Mouse (Mus musculus): ENCODE results near the gene Synm. TPM values are rescaled to one million over a fixed set of nuclear protein-coding genes. Genes with fewer than 3 reads are reported as not detected.

Gene Synm
- total and polyA plus RNA-seq, 2 experiments from 2014 or later, result 4.7 to 6.0 TPM

DNA sequence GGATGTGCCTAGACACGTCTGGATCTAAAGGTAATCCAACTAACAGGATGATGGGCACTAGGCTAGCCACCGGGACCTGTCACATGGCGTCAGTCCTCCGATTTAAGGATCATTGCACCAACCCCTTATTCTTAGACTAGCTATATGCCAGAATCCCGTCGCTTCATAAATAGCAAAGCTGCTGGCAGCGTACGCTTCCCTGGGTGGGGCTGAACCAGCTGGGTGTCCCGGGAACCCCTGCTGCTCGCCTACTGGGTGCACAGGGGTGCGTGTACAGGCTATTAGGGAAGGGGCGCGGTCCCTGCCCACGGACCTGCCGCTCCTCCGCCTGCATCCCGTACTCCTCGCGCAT is 1.1 kb downstream of the Synm start:
- WGBS, result 2% methylated on average over 18 of the region's 19 CpGs
- TF ChIP-seq CTCF (IDR thresholded peaks at IDR 0.05), result no peak

DNA sequence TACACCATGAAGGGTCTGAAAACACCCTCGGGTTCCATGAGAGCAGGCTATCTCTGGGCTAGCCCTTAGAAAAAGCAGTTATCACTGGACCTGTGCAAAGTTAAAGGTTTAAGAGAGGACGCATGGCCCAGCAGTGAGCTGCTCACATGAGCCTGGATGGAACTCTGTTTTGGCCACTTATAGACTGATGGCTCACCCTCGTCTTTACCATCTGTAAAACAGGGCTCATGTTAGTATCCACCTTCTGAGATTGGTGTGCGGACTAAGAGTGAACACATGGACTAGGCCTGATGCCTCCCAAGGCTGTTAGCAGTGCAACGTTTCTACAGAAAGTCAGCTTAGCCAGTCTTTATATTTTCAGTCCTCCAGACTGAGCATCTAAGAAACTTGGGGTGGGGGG is 2.9 kb downstream of the Synm start:
- TF ChIP-seq CTCF (IDR thresholded peaks at IDR 0.05), result no peak
- ATAC-seq (ENCODE audit: low FRiP score), result no peak
- Histone ChIP-seq H3K4me1 (ENCODE audit: insufficient read depth, low read length) (no peaks in the 10 kb centered on the region), H3K9ac (replicated peaks; ENCODE audit: low read length, poor library complexity, severe bottlenecking) (no peak overlapping the region), H3K4me2 (ENCODE audit: low read depth, low read length, poor library complexity, severe bottlenecking) (no peak overlapping the region), H3K36me3 (ENCODE audit: insufficient read depth, low read length) (no peaks in the 10 kb centered on the region), H3K9me3 (ENCODE audit: low read length) (no peaks in the 10 kb centered on the region), H3K27ac (ENCODE audit: low read depth, low read length) (no peak overlapping the region), H3K4me3 (ENCODE audit: low read depth, low read length) (no peak overlapping the region), H3K27me3 (ENCODE audit: insufficient read depth, low read length) (no peaks in the 10 kb centered on the region)
- 72% methylated on average over 5 of the region's 5 CpGs for WGBS
- DNase-seq (ENCODE audit: low spot score), result no peak

More for the DNA sequence above, 1.1 kb downstream of the Synm start:
- H3K27ac ChIP-seq (ENCODE audit: low read depth, low read length), result no peak overlapping the region
- peak overlapping the region; percentile 95 for H3K4me2 ChIP-seq (ENCODE audit: low read depth, low read length, poor library complexity, severe bottlenecking)
- no peaks in the 10 kb centered on the region for H3K9me3 ChIP-seq (ENCODE audit: low read length)
- H3K36me3 ChIP-seq (ENCODE audit: insufficient read depth, low read length), result no peaks in the 10 kb centered on the region
- H3K9ac ChIP-seq (replicated peaks; ENCODE audit: low read length, poor library complexity, severe bottlenecking), result peak overlapping the region; percentile 57
- H3K4me3 ChIP-seq (ENCODE audit: low read depth, low read length), result peak overlapping the region; percentile 65
- DNase-seq (ENCODE audit: low spot score) (no peak), ATAC-seq (ENCODE audit: low FRiP score) (no peak)
- no peaks in the 10 kb centered on the region for H3K4me1 ChIP-seq (ENCODE audit: insufficient read depth, low read length)
- no peaks in the 10 kb centered on the region for H3K27me3 ChIP-seq (ENCODE audit: insufficient read depth, low read length)

DNA sequence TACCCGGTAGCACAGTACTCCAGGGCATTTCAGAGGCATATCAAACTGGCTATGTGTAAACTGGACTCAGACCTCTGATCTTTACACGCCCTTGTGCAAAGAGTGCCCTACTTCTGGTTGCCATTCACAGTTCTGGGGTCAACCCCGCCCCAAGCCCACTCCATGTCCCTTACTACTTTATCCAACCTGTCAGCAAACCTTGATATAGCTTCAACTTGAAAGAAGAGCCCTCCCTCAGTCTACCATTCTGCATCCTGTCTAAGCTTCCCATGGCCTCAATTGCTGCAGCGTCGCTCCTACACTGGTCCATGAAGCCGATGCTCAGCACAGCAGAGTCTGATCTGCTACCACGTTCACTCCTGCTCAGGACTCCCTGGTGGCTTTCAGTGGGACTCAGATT is 4.2 kb downstream of the Synm start:
- 87% methylated on average over 7 of the region's 7 CpGs for whole genome bisulfite sequencing
- Histone ChIP-seq H3K27me3 (ENCODE audit: insufficient read depth, low read length) (no peaks in the 10 kb centered on the region), H3K27ac (ENCODE audit: low read depth, low read length) (no peak overlapping the region), H3K9me3 (ENCODE audit: low read length) (no peaks in the 10 kb centered on the region), H3K4me3 (ENCODE audit: low read depth, low read length) (no peak overlapping the region), H3K4me2 (ENCODE audit: low read depth, low read length, poor library complexity, severe bottlenecking) (no peak overlapping the region), H3K36me3 (ENCODE audit: insufficient read depth, low read length) (no peaks in the 10 kb centered on the region), H3K4me1 (ENCODE audit: insufficient read depth, low read length) (no peaks in the 10 kb centered on the region), H3K9ac (replicated peaks; ENCODE audit: low read length, poor library complexity, severe bottlenecking) (no peak overlapping the region)
- no peak for DNase-seq (ENCODE audit: low spot score)
- ATAC-seq (ENCODE audit: low FRiP score), result no peak
- TF ChIP-seq CTCF (IDR thresholded peaks at IDR 0.05), result no peak

DNA sequence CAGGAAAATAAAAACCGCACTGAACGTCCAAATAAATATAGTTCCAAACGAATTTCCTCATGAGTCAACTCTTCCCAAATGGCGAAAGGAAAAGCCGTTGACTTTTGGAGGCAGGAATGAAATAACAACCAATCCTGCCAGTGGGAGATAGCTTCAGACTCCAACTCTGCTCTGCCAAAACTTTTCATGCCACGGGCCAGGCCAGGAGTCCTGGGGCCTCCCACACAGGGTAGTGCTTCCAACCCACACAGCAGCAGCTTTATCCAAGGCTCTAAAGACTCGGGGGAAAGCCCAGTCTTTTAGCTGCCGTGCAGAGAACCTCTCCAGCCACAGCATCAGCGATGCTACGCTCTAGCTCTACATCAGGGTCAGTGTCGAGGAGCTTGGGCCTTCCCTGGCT is 4.9 kb downstream of the Synm start:
- no peak for TF ChIP-seq CTCF (IDR thresholded peaks at IDR 0.05)
- Histone ChIP-seq H3K27me3 (ENCODE audit: insufficient read depth, low read length) (no peaks in the 10 kb centered on the region), H3K9me3 (ENCODE audit: low read length) (no peaks in the 10 kb centered on the region), H3K4me2 (ENCODE audit: low read depth, low read length, poor library complexity, severe bottlenecking) (no peak overlapping the region), H3K4me3 (ENCODE audit: low read depth, low read length) (no peak overlapping the region), H3K9ac (replicated peaks; ENCODE audit: low read length, poor library complexity, severe bottlenecking) (no peak overlapping the region), H3K36me3 (ENCODE audit: insufficient read depth, low read length) (no peaks in the 10 kb centered on the region), H3K27ac (ENCODE audit: low read depth, low read length) (no peak overlapping the region), H3K4me1 (ENCODE audit: insufficient read depth, low read length) (no peaks in the 10 kb centered on the region)
- DNase-seq (ENCODE audit: low spot score) (no peak), ATAC-seq (ENCODE audit: low FRiP score) (no peak)
- WGBS, result 69% methylated on average over 11 of the region's 11 CpGs

DNA sequence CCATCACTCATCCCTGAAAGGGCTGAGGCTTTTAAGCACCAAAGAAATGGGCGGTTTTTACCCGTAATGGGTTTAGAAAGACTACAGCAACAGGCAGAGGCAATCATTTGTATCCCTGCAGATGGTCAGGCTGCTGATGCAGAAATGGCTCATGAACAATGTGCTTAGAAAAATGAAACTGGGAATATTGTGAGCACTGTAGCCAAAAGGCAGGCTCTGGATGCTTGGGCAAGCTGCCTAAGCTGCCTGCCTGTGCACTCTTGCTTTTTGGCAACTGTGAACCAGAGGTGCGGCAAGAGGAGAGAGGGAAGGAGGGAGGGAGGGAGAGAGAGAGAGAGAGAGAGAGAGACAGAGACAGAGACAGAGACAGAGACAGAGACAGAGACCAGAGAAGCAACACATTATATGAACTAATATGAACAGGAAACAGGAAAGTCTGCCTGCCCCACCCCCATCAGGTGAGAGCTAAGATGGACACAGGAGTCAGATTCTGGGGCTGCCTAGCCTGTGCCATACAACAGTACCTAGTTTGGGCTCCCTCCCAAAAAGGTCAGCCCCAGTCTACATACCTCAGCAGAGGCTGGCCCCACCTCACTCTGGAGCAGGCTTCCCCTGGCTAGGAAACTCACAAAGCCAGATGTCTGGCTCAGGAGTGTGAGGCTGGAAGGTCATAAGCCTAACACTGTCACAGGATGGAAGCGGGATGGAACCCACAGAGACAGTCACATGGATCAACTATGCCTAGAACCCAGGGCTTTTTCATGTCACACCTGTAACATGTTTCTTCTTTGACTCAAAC is 9.9 kb downstream of the Synm start:
- Histone ChIP-seq H3K9ac (replicated peaks; ENCODE audit: low read length, poor library complexity, severe bottlenecking) (no peak overlapping the region), H3K4me3 (ENCODE audit: low read depth, low read length) (no peak overlapping the region), H3K27me3 (ENCODE audit: insufficient read depth, low read length) (no peaks in the 10 kb centered on the region), H3K27ac (ENCODE audit: low read depth, low read length) (no peak overlapping the region), H3K9me3 (ENCODE audit: low read length) (no peaks in the 10 kb centered on the region), H3K4me2 (ENCODE audit: low read depth, low read length, poor library complexity, severe bottlenecking) (no peak overlapping the region), H3K36me3 (ENCODE audit: insufficient read depth, low read length) (no peaks in the 10 kb centered on the region), H3K4me1 (ENCODE audit: insufficient read depth, low read length) (no peaks in the 10 kb centered on the region)
- 72% methylated on average over 4 of the region's 4 CpGs for WGBS
- ATAC-seq (ENCODE audit: low FRiP score), result no peak
- DNase-seq (ENCODE audit: low spot score), result peak; percentile 23
- no peak for TF ChIP-seq CTCF (IDR thresholded peaks at IDR 0.05)

DNA sequence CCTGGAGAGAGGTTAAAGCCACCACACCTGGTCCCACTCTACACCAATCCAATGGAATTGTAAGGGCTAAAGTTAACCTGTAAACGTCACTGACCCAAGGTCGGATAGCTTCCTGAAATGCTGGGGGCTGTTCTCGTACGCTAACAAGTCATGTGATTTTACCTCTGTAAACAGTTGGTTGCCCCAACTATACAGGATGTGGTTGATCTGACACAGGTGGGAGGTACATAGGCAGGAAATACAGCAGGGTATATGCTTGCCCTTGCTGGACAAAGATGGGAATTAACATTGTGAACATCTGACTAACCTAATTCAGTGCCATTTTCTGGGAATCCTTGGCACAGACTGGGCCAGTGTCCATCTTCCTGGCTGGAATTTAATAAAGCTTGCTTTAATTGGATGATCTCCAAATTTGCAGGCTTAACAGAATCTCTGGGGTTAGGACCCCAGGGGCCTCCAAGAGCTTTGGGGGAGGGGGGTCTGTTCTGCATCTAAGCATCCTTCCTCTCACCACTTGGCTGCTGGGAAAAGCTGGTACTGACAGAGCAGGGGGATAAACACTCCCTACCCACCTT is 11.7 kb downstream of the Synm start:
- Histone ChIP-seq H3K36me3 (ENCODE audit: insufficient read depth, low read length) (no peaks in the 10 kb centered on the region), H3K4me2 (ENCODE audit: low read depth, low read length, poor library complexity, severe bottlenecking) (no peak overlapping the region), H3K9ac (replicated peaks; ENCODE audit: low read length, poor library complexity, severe bottlenecking) (no peak overlapping the region), H3K27me3 (ENCODE audit: insufficient read depth, low read length) (no peaks in the 10 kb centered on the region), H3K27ac (ENCODE audit: low read depth, low read length) (no peak overlapping the region), H3K4me3 (ENCODE audit: low read depth, low read length) (no peak overlapping the region), H3K9me3 (ENCODE audit: low read length) (no peaks in the 10 kb centered on the region), H3K4me1 (ENCODE audit: insufficient read depth, low read length) (no peaks in the 10 kb centered on the region)
- TF ChIP-seq CTCF (IDR thresholded peaks at IDR 0.05), result no peak
- 96% methylated on average over 4 of the region's 4 CpGs for WGBS
- DNase-seq (ENCODE audit: low spot score) (no peak), ATAC-seq (ENCODE audit: low FRiP score) (no peak)

Measured in midbrain, postnatal 0 days (tissue).